ENCODE assay signal across 8 mouse cellular contexts in the genomic region with DNA sequence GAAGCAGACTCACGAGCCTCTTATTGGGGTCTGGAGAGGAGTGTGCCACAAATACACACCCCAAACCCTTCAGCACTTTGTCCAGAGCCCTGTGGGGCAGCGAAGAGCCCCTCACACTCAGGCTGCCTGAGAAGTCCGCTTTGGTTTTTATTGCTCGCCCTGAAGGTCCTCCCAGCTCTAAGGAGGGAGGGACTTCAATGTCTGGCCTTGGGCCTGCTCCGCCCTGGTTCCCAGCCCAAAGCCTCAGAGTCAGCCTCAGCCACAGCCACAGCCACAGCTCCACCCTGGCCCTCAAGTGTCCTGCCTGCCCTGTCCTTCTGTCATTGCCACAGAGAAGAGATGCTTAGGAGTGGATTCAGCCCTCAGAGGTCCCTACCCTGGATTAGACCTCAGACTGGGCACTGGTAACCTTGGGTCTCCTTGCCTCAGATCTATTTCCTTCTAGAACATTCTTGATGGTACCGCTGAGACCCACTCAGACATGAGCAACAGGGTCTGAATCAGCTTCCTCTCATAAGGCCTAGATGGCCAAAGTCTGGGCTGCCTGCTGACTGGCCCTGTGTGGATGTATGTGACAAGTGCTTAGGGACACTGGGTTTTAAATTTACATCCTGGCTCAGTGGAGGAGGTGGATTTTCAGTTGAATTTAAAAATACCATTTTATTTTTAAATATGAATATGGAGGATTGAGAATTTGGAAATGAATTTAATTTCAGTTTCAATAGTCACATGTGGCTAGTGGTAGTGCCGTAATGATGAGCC. TPM values are rescaled to one million over a fixed set of nuclear protein-coding genes. Genes with fewer than 3 reads are reported as not detected.
A peak's percentile ranks its signal among the peaks of the same experiment; 100 is the strongest.
DNase-seq lines count a peak whose midpoint lies in the region; ATAC-seq and TF ChIP-seq lines count a peak whose summit lies in the region.

No protein-coding gene starts in this region.

- peak; percentile 16 for DNase-seq in kidney, postnatal 14 days
- no peak for DNase-seq in kidney, adult 2 months
- peak; percentile 24 for DNase-seq in stomach, postnatal 0 days (ENCODE audit: low spot score)
- DNase-seq in layer of hippocampus, adult 9-11 months: no peak
- DNase-seq in layer of hippocampus, adult 18-20 months (ENCODE audit: low spot score in 2 of 2): no peak

- H3K27me3 ChIP-seq in kidney, adult 2 months (replicated peaks; ENCODE audit: control insufficient read depth, insufficient read depth, low read length): no peaks in the 10 kb centered on the region
- no peaks in the 10 kb centered on the region for H3K27me3 ChIP-seq in heart, embryonic 16.5 days (ENCODE audit: control insufficient read depth, insufficient read depth, low read length)
- H3K27me3 ChIP-seq in lung, embryonic 15.5 days: no peaks in the 10 kb centered on the region
- H3K27me3 ChIP-seq in stomach, postnatal 0 days (ENCODE audit: control insufficient read depth, insufficient read depth, low read length): no peaks in the 10 kb centered on the region

- no peak for TF ChIP-seq POLR2A in kidney, adult 2 months (IDR thresholded peaks at IDR 0.05; ENCODE audit: low read depth, low read length)

- H3K4me3 ChIP-seq in kidney, adult 2 months (ENCODE audit: insufficient read depth, low read depth, low read length): no peak overlapping the region
- no peak overlapping the region for H3K4me3 ChIP-seq in brown adipose tissue, adult 24 weeks (ENCODE audit: insufficient read depth, low read depth, low read length)
- H3K4me3 ChIP-seq in heart, embryonic 16.5 days (ENCODE audit: low read length): no peak overlapping the region
- H3K4me3 ChIP-seq in lung, embryonic 15.5 days: no peak overlapping the region
- H3K4me3 ChIP-seq in stomach, postnatal 0 days (ENCODE audit: low read depth, low read length): 0 out of 2 replicates have a peak overlapping the region, but pooled peaks have one; percentile 4

- no peaks in the 10 kb centered on the region for H3K36me3 ChIP-seq in kidney, adult 2 months (ENCODE audit: control insufficient read depth, insufficient read depth, low read length)
- no peaks in the 10 kb centered on the region for H3K36me3 ChIP-seq in heart, embryonic 16.5 days (ENCODE audit: control insufficient read depth, insufficient read depth)
- H3K36me3 ChIP-seq in lung, embryonic 15.5 days: no peaks in the 10 kb centered on the region
- no peaks in the 10 kb centered on the region for H3K36me3 ChIP-seq in stomach, postnatal 0 days (ENCODE audit: control insufficient read depth, insufficient read depth, low read length)

- no peak overlapping the region; the same call in 1 of the 2 replicates for H3K4me2 ChIP-seq in heart, embryonic 16.5 days (ENCODE audit: low read depth, low read length)
- peak overlapping the region; percentile 38 for H3K4me2 ChIP-seq in lung, embryonic 15.5 days
- peak overlapping the region; percentile 37 for H3K4me2 ChIP-seq in stomach, postnatal 0 days (replicated peaks; ENCODE audit: low read depth)

- H3K4me1 ChIP-seq in kidney, adult 2 months (ENCODE audit: control insufficient read depth, insufficient read depth, low read length): no peaks in the 10 kb centered on the region
- H3K4me1 ChIP-seq in brown adipose tissue, adult 24 weeks (ENCODE audit: control insufficient read depth, insufficient read depth, insufficient read length, low read length): peaks cover 4% of the 10 kb centered on the region; the same call in 1 of the 2 replicates
- H3K4me1 ChIP-seq in heart, embryonic 16.5 days (ENCODE audit: control insufficient read depth, insufficient read depth, low read length): peaks cover 5% of the 10 kb centered on the region; the same call in 1 of the 2 replicates
- peaks cover 29% of the 10 kb centered on the region for H3K4me1 ChIP-seq in lung, embryonic 15.5 days
- peaks cover 3% of the 10 kb centered on the region for H3K4me1 ChIP-seq in stomach, postnatal 0 days (replicated peaks; ENCODE audit: control insufficient read depth, insufficient read depth)

- peaks cover 7% of the 10 kb centered on the region for H3K9me3 ChIP-seq in heart, embryonic 16.5 days (replicated peaks; ENCODE audit: control insufficient read depth, low read length)
- no peaks in the 10 kb centered on the region for H3K9me3 ChIP-seq in lung, embryonic 15.5 days
- 0 out of 2 replicates have a peak, but pooled peaks cover 3% of the 10 kb centered on the region for H3K9me3 ChIP-seq in stomach, postnatal 0 days (ENCODE audit: control insufficient read depth, low read length)

- TF ChIP-seq CTCF in kidney, adult 2 months (conservative IDR thresholded peaks at IDR 0.05; ENCODE audit: insufficient read depth, insufficient read length, low read depth, low read length): no peak
- TF ChIP-seq CTCF in stomach, postnatal 0 days (IDR thresholded peaks at IDR 0.05; ENCODE audit: low read depth): no peak

- WGBS in kidney, adult 2 months: 50% methylated on average over 7 of the region's 7 CpGs
- 53% methylated on average over 7 of the region's 7 CpGs for WGBS in heart, embryonic 16.5 days
- WGBS in lung, embryonic 15.5 days: 48% methylated on average over 7 of the region's 7 CpGs
- WGBS in stomach, postnatal 0 days: 48% methylated on average over 7 of the region's 7 CpGs

- ATAC-seq in heart, embryonic 16.5 days (replicated peaks; ENCODE audit: extremely low read depth, insufficient read depth, low FRiP score): peak; percentile 67; the same call in 1 of the 2 replicates
- ATAC-seq in lung, embryonic 15.5 days (ENCODE audit: borderline replicate concordance, extremely low read depth, low FRiP score, low TSS enrichment): peak; percentile 58; the same call in 1 of the 2 replicates
- ATAC-seq in stomach, postnatal 0 days (ENCODE audit: low FRiP score, low TSS enrichment): peak; percentile 64

- H3K9ac ChIP-seq in heart, embryonic 16.5 days (ENCODE audit: low read length): no peak overlapping the region
- H3K9ac ChIP-seq in lung, embryonic 15.5 days: no peak overlapping the region
- 0 out of 2 replicates have a peak overlapping the region, but pooled peaks have one; percentile 8 for H3K9ac ChIP-seq in stomach, postnatal 0 days (ENCODE audit: low read length)

- no peak for TF ChIP-seq EP300 in stomach, postnatal 0 days (optimal IDR thresholded peaks at IDR 0.05)

- H3K27ac ChIP-seq in kidney, adult 2 months (ENCODE audit: insufficient read depth, low read depth, low read length): no peak overlapping the region
- H3K27ac ChIP-seq in brown adipose tissue, adult 24 weeks (replicated peaks; ENCODE audit: low read depth, low read length): peak overlapping the region; percentile 1; the same call in 1 of the 2 replicates
- no peak overlapping the region for H3K27ac ChIP-seq in heart, embryonic 16.5 days (ENCODE audit: low read length)
- H3K27ac ChIP-seq in lung, embryonic 15.5 days: no peak overlapping the region
- H3K27ac ChIP-seq in stomach, postnatal 0 days (replicated peaks): no peak overlapping the region; the same call in 1 of the 2 replicates

RNA-seq across cellular contexts. Expression of gene Fhad1, which starts 56.1 kb away (rescaled TPM):
- 0.18 and 0.28 TPM in 2 replicates for polyA plus RNA-seq in kidney, adult 2 months (2012; rRNA removed)
- not detected in 2 replicates for polyA plus RNA-seq in brown adipose tissue, adult 24 weeks (2012; ENCODE audit: insufficient read depth, insufficient read length, missing spikeins)
- polyA plus RNA-seq in heart, embryonic 16.5 days (2015; fragmentation: Nextera tagmentation; extraction: Ambion mirVana): 3.0 and 4.0 TPM in 2 replicates
- polyA plus RNA-seq in lung, embryonic 15.5 days (2015; fragmentation: Nextera tagmentation; extraction: Ambion mirVana): 1.7 TPM in 2 replicates
- 4.9 and 6.0 TPM in 2 replicates for polyA plus RNA-seq in stomach, postnatal 0 days (2015; fragmentation: Nextera tagmentation; extraction: Ambion mirVana)
- total RNA-seq in layer of hippocampus, adult 18-20 months (2021): 10 to 100 TPM; 12.8 to 13.1 TPM

Comparison
In these comparisons a context has a peak if more than half of its experiments do, and no peak if none do; other contexts are left out.
1. DNase-seq: peak in kidney, postnatal 14 days (single experiment) and stomach, postnatal 0 days (single experiment); none in kidney, adult 2 months (single experiment), layer of hippocampus, adult 9-11 months (single experiment) and layer of hippocampus, adult 18-20 months (0 of 2).
2. Peak in every context shown above with its lines, with median percentiles within 50 percentile points of each other: ATAC-seq.